Mouse (Mus musculus): Measurements from ENCODE around the gene Cdk13. TPM values are rescaled to one million over a fixed set of nuclear protein-coding genes. Genes with fewer than 3 reads are reported as not detected.

Gene Cdk13
- total RNA-seq, 2 experiments from 2014 or later = 18.9 to 22.0 TPM

GRCm38 (mm10) chr13:17671122-17671521 is 133.8 kb downstream of the Cdk13 start:
- DNase-seq = no peak
- intact Hi-C loops (cut with DNase I; ENCODE audit: low total_unique reads) = no loop called here

- intact Hi-C loops (cut with DNase I; ENCODE audit: low total_unique reads) = no loop called here
These were observed 137.5 kb downstream of the Cdk13 start for GRCm38 (mm10) chr13:17667380-17667779.

More at GRCm38 (mm10) chr13:17667380-17667779, 137.5 kb downstream of the Cdk13 start:
- DNase-seq = no peak

Small RNA genes within 50 kb of the gene (microRNA-seq; reads per million reads assigned to microRNA genes)
- 0 reads per million in 2 experiments for gene Mir466i

Other genes starting within 250 kb of the Cdk13 start
- gene Mplkip, start 109.9 kb downstream of the Cdk13 start, total RNA-seq (2021) = 1 to 10 TPM; 5.8 to 7.8 TPM
- under 1 TPM; 0.55 to 0.74 TPM for gene Sugct, start 109.5 kb downstream of the Cdk13 start, total RNA-seq (2021)
- 10 to 100 TPM; 22.9 to 26.3 TPM for gene Rala, start 139.1 kb upstream of the Cdk13 start, total RNA-seq (2021)
- gene Yae1d1, start 188.3 kb upstream of the Cdk13 start, total RNA-seq (2021) = 10 to 100 TPM; 13.9 to 16.7 TPM